18 mouse cellular contexts compared by ENCODE assay signal in genomic region chr15:31253963-31254362, GRCm38 (mm10). TPM values are rescaled to one million over a fixed set of nuclear protein-coding genes. Genes with fewer than 3 reads are reported as not detected.
DNase-seq lines count a peak whose midpoint lies in the region; ATAC-seq and TF ChIP-seq lines count a peak whose summit lies in the region.
"Had no signal": no experiment of that assay in that cellular context is flagged by ENCODE, and none has a peak within 500 bp of the region (broad histone marks: within the 10 kb centered on the region; RNA-seq: fewer than 3 reads in every experiment).

No protein-coding gene starts in this region.

- DNase-seq in kidney, adult 18-20 months, result peak; percentile 43
- DNase-seq in 3134 (ENCODE audit: extremely low read depth, insufficient read length, low spot score) (peak; percentile 50), 3T3-L1 (ENCODE audit: low read depth, low spot score) (peak; percentile 77)
- peak; percentile 43 for DNase-seq in brain, adult 2 months (ENCODE audit: low read depth, low spot score)
- DNase-seq in ovary, postnatal 36 days (ENCODE audit: low spot score), result no peak
- no peak for DNase-seq in layer of hippocampus, postnatal 25 days (ENCODE audit: extremely low spot score in 1 of 2, low spot score in 1 of 2)
- no peak for DNase-seq in thymus, adult 2 months
- DNase-seq: adrenal gland, adult 8-10 months; cerebellum, adult 11-12 months; cerebellum, postnatal 36 days; lung, postnatal 10 days; right cerebral cortex, postnatal 25 days had no signal

- no peaks in the 10 kb centered on the region for H3K27me3 ChIP-seq in kidney, embryonic 15.5 days
- H3K27me3 ChIP-seq in thymus, adult 2 months (ENCODE audit: control insufficient read depth, insufficient read depth, low read length), result no peaks in the 10 kb centered on the region
- H3K27me3 ChIP-seq: embryonic facial prominence, embryonic 15.5 days; limb, embryonic 13.5 days; neural tube, embryonic 15.5 days had no signal

- no peak for TF ChIP-seq POLR2A in thymus, adult 2 months (IDR thresholded peaks at IDR 0.05; ENCODE audit: control insufficient read depth, extremely low read depth, insufficient read depth, low read length, poor library complexity)

- H3K4me3 ChIP-seq in kidney, embryonic 15.5 days (replicated peaks), result no peak overlapping the region
- no peak overlapping the region for H3K4me3 ChIP-seq in thymus, adult 2 months (ENCODE audit: control insufficient read depth, insufficient read depth, low read length)
- H3K4me3 ChIP-seq: embryonic facial prominence, embryonic 15.5 days; limb, embryonic 13.5 days; neural tube, embryonic 15.5 days had no signal

- ATAC-seq in kidney, embryonic 15.5 days (replicated peaks; ENCODE audit: low FRiP score), result no peak
- ATAC-seq: midbrain, embryonic 16.5 days had no signal

- no peaks in the 10 kb centered on the region for H3K36me3 ChIP-seq in kidney, embryonic 15.5 days
- H3K36me3 ChIP-seq in thymus, adult 2 months (ENCODE audit: control insufficient read depth, insufficient read depth, low read length), result no peaks in the 10 kb centered on the region
- H3K36me3 ChIP-seq: embryonic facial prominence, embryonic 15.5 days; limb, embryonic 13.5 days; neural tube, embryonic 15.5 days had no signal

- WGBS in kidney, embryonic 15.5 days, result 92% methylated on average over 4 of the region's 4 CpGs
- 97% methylated on average over 4 of the region's 4 CpGs for WGBS in thymus, adult 2 months

- no peaks in the 10 kb centered on the region for H3K9me3 ChIP-seq in kidney, embryonic 15.5 days (replicated peaks)
- H3K9me3 ChIP-seq: embryonic facial prominence, embryonic 15.5 days; limb, embryonic 13.5 days; neural tube, embryonic 15.5 days had no signal

- no peak overlapping the region for H3K27ac ChIP-seq in kidney, embryonic 15.5 days
- no peak overlapping the region for H3K27ac ChIP-seq in thymus, adult 2 months (ENCODE audit: control insufficient read depth, insufficient read depth, low read length)
- H3K27ac ChIP-seq: embryonic facial prominence, embryonic 15.5 days; kidney, postnatal 0 days; limb, embryonic 13.5 days; neural tube, embryonic 15.5 days had no signal

- no peak overlapping the region for H3K4me2 ChIP-seq in kidney, embryonic 15.5 days
- H3K4me2 ChIP-seq: embryonic facial prominence, embryonic 15.5 days; limb, embryonic 13.5 days; neural tube, embryonic 15.5 days had no signal

- H3K9ac ChIP-seq in kidney, embryonic 15.5 days, result no peak overlapping the region
- H3K9ac ChIP-seq: embryonic facial prominence, embryonic 15.5 days; limb, embryonic 13.5 days; neural tube, embryonic 15.5 days had no signal

- peaks cover 35% of the 10 kb centered on the region for H3K4me1 ChIP-seq in kidney, embryonic 15.5 days
- peaks cover 8% of the 10 kb centered on the region; the same call in 1 of the 2 replicates for H3K4me1 ChIP-seq in thymus, adult 2 months (replicated peaks; ENCODE audit: control insufficient read depth, insufficient read depth, low read length)

- no peak for TF ChIP-seq CTCF in thymus, adult 2 months (IDR thresholded peaks at IDR 0.05; ENCODE audit: borderline replicate concordance, control insufficient read depth, extremely low read depth, insufficient read depth, low read length, poor library complexity)

RNA-seq across cellular contexts. Expression of gene Dap, which starts 29.8 kb away (rescaled TPM):
- 86.3 TPM in 2 replicates for polyA plus RNA-seq in kidney, embryonic 15.5 days (2015; fragmentation: Nextera tagmentation; extraction: Ambion mirVana)
- total RNA-seq in layer of hippocampus, postnatal 25 days (2021), result 1 to 10 TPM; 9.1 to 9.8 TPM
- polyA plus RNA-seq in thymus, adult 2 months (2012; rRNA removed), result 34.9 and 48.1 TPM in 2 replicates

Comparison
In these comparisons a context has a peak if more than half of its experiments do, and no peak if none do; other contexts are left out.
1. DNase-seq: peak in kidney, adult 18-20 months (single experiment), 3134 (single experiment), 3T3-L1 (single experiment) and brain, adult 2 months (single experiment); none in ovary, postnatal 36 days (single experiment), layer of hippocampus, postnatal 25 days (0 of 2) and thymus, adult 2 months (single experiment).